26 mouse cellular contexts compared by ENCODE assay signal in genomic region chr6:97704361-97704760, GRCm38 (mm10).
A peak's percentile ranks its signal among the peaks of the same experiment; 100 is the strongest.
DNase-seq lines count a peak whose midpoint lies in the region; ATAC-seq and TF ChIP-seq lines count a peak whose summit lies in the region.
"Had no signal": no experiment of that assay in that cellular context is flagged by ENCODE, and none has a peak within 500 bp of the region (broad histone marks: within the 10 kb centered on the region; RNA-seq: fewer than 3 reads in every experiment).

No protein-coding gene starts in this region.

- no peaks in the 10 kb centered on the region for H3K79me2 ChIP-seq in heart, adult 2 months (replicated peaks; ENCODE audit: control insufficient read depth, insufficient read depth, low read length)

- DNase-seq in heart, adult 11 months, result peak; percentile 4
- DNase-seq in heart, adult 2 months, result no peak
- DNase-seq in stomach, postnatal 0 days (ENCODE audit: low spot score), result no peak
- no peak for DNase-seq in left cerebral cortex, postnatal 36 days (ENCODE audit: low spot score in 2 of 2)
- DNase-seq: adrenal gland, adult 8-10 months; adrenal gland, postnatal 14 days; B cell, adult 2 months; cerebellum, adult 11 months; cerebellum, adult 18-20 months; cerebellum, adult 8-10 months; cerebellum, adult 9-11 months; cerebellum, postnatal 14 days; cerebellum, postnatal 36 days; embryo, embryonic 11 days; forebrain, postnatal 0 days had no signal

- no peaks in the 10 kb centered on the region for H3K9me3 ChIP-seq in intestine, postnatal 0 days (ENCODE audit: control insufficient read depth)
- no peaks in the 10 kb centered on the region for H3K9me3 ChIP-seq in stomach, postnatal 0 days (ENCODE audit: control insufficient read depth, low read length)
- H3K9me3 ChIP-seq: embryonic facial prominence, embryonic 13.5 days; embryonic facial prominence, embryonic 15.5 days; forebrain, embryonic 13.5 days; forebrain, embryonic 15.5 days had no signal

- TF ChIP-seq CTCF in heart, adult 2 months (IDR thresholded peaks at IDR 0.05), result no peak
- TF ChIP-seq CTCF in intestine, postnatal 0 days (IDR thresholded peaks at IDR 0.05; ENCODE audit: low read depth), result no peak
- TF ChIP-seq CTCF in stomach, postnatal 0 days (IDR thresholded peaks at IDR 0.05; ENCODE audit: low read depth), result no peak

- H3K4me1 ChIP-seq in heart, adult 2 months (ENCODE audit: control insufficient read depth, insufficient read depth, low read length), result no peaks in the 10 kb centered on the region
- no peaks in the 10 kb centered on the region for H3K4me1 ChIP-seq in intestine, postnatal 0 days (replicated peaks; ENCODE audit: control insufficient read depth, insufficient read depth, low read length)
- no peaks in the 10 kb centered on the region for H3K4me1 ChIP-seq in stomach, postnatal 0 days (replicated peaks; ENCODE audit: control insufficient read depth, insufficient read depth)
- H3K4me1 ChIP-seq: embryonic facial prominence, embryonic 13.5 days; embryonic facial prominence, embryonic 15.5 days had no signal

- H3K9ac ChIP-seq in heart, adult 2 months (ENCODE audit: low read depth, low read length), result no peak overlapping the region
- no peak overlapping the region for H3K9ac ChIP-seq in intestine, postnatal 0 days (ENCODE audit: low read depth, low read length)
- H3K9ac ChIP-seq in stomach, postnatal 0 days (ENCODE audit: low read length), result no peak overlapping the region
- H3K9ac ChIP-seq: embryonic facial prominence, embryonic 13.5 days; embryonic facial prominence, embryonic 15.5 days; forebrain, embryonic 13.5 days; forebrain, embryonic 15.5 days; forebrain, postnatal 0 days had no signal

- 0 out of 2 replicates have a peak, but pooled peaks cover 1% of the 10 kb centered on the region for H3K27me3 ChIP-seq in heart, adult 2 months (ENCODE audit: control insufficient read depth, insufficient read depth, low read length)
- H3K27me3 ChIP-seq in intestine, postnatal 0 days (replicated peaks; ENCODE audit: control insufficient read depth, insufficient read depth, low read length), result no peaks in the 10 kb centered on the region
- no peaks in the 10 kb centered on the region for H3K27me3 ChIP-seq in stomach, postnatal 0 days (ENCODE audit: control insufficient read depth, insufficient read depth, low read length)
- H3K27me3 ChIP-seq: CH12.LX; embryonic facial prominence, embryonic 13.5 days; embryonic facial prominence, embryonic 15.5 days; forebrain, embryonic 13.5 days; forebrain, embryonic 15.5 days had no signal

- no peak overlapping the region for H3K27ac ChIP-seq in heart, adult 2 months
- no peak overlapping the region for H3K27ac ChIP-seq in intestine, postnatal 0 days (ENCODE audit: low read depth, low read length)
- H3K27ac ChIP-seq in stomach, postnatal 0 days (replicated peaks), result no peak overlapping the region
- H3K27ac ChIP-seq: embryonic facial prominence, embryonic 13.5 days; embryonic facial prominence, embryonic 15.5 days; forebrain, embryonic 13.5 days; forebrain, embryonic 15.5 days had no signal

- TF ChIP-seq POLR2A in heart, adult 2 months (IDR thresholded peaks at IDR 0.05; ENCODE audit: insufficient read depth, low read depth, low read length), result no peak

- H3K36me3 ChIP-seq in heart, adult 2 months (ENCODE audit: control insufficient read depth, insufficient read depth, low read length), result no peaks in the 10 kb centered on the region
- no peaks in the 10 kb centered on the region for H3K36me3 ChIP-seq in intestine, postnatal 0 days (ENCODE audit: control insufficient read depth, insufficient read depth)
- H3K36me3 ChIP-seq in stomach, postnatal 0 days (ENCODE audit: control insufficient read depth, insufficient read depth, low read length), result no peaks in the 10 kb centered on the region
- H3K36me3 ChIP-seq: embryonic facial prominence, embryonic 13.5 days; embryonic facial prominence, embryonic 15.5 days; forebrain, embryonic 15.5 days; G1E had no signal

- TF ChIP-seq EP300 in heart, adult 2 months (IDR thresholded peaks at IDR 0.05; ENCODE audit: insufficient read depth, low read depth, low read length), result no peak
- no peak for TF ChIP-seq EP300 in stomach, postnatal 0 days (optimal IDR thresholded peaks at IDR 0.05)

- no peak overlapping the region for H3K4me3 ChIP-seq in heart, adult 2 months
- no peak overlapping the region for H3K4me3 ChIP-seq in intestine, postnatal 0 days (ENCODE audit: low read depth, low read length)
- H3K4me3 ChIP-seq in stomach, postnatal 0 days (ENCODE audit: low read depth, low read length), result no peak overlapping the region
- H3K4me3 ChIP-seq: embryonic facial prominence, embryonic 13.5 days; embryonic facial prominence, embryonic 15.5 days; forebrain, embryonic 13.5 days; forebrain, embryonic 15.5 days had no signal

- intact Hi-C loops in heart, adult 2 months (cut with DNase I), result no loop called here
- intact Hi-C loops in left cerebral cortex, postnatal 36 days (cut with DNase I), result no loop called here

- no peak overlapping the region for H3K4me2 ChIP-seq in intestine, postnatal 0 days (replicated peaks; ENCODE audit: low read depth)
- H3K4me2 ChIP-seq in stomach, postnatal 0 days (replicated peaks; ENCODE audit: low read depth), result no peak overlapping the region
- H3K4me2 ChIP-seq: embryonic facial prominence, embryonic 13.5 days; embryonic facial prominence, embryonic 15.5 days; forebrain, embryonic 13.5 days; forebrain, embryonic 15.5 days had no signal

- WGBS in heart, adult 2 months, result 52% methylated on average over 5 of the region's 5 CpGs
- 35% methylated on average over 5 of the region's 5 CpGs for WGBS in intestine, postnatal 0 days
- 53% methylated on average over 5 of the region's 5 CpGs for WGBS in stomach, postnatal 0 days

- peak; percentile 84; the same call in 1 of the 2 replicates for ATAC-seq in intestine, postnatal 0 days
- ATAC-seq in stomach, postnatal 0 days (ENCODE audit: low FRiP score, low TSS enrichment), result peak; percentile 63
- ATAC-seq in erythroblast, adult 5-6 weeks (replicated peaks; ENCODE audit: low FRiP score, poor library complexity, severe bottlenecking), result no peak
- ATAC-seq: activated CD4-positive, CD25-positive, alpha-beta regulatory T cell, adult 4 months; CD4-positive, CD25-positive, alpha-beta regulatory T cell, adult 4 months; forebrain, embryonic 13.5 days; forebrain, embryonic 15.5 days; forebrain, postnatal 0 days; Patski had no signal
